Mouse (Mus musculus): Measurements from ENCODE around the gene Oosp3. TPM values are rescaled to one million over a fixed set of nuclear protein-coding genes. Genes with fewer than 3 reads are reported as not detected.
A peak's percentile ranks its signal among the peaks of the same experiment; 100 is the strongest.

Gene Oosp3
- polyA plus RNA-seq (2015; fragmentation: Nextera tagmentation; extraction: Ambion mirVana), result not detected in 2 replicates

DNA sequence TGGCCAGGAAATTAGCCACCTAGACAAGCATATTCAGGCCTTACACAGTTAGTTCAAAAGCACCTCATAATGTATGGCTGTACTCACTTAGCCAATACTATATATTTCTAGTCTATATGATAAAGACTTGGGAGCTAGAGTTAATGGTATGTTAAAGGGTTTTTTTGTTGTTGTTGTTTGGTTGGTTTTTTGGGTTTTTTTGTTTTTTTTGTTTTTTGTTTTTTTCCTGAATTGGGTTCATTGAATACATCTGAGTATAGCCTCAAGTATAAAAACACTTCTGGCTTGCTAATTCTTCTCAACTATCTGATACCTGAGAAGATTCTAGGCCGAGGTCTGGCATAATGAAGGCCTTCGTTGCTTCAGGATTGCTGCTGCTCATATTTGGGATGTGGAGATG, at the start of gene Oosp3:
Gene Oosp3 (plus strand): TSS at position 301 of the 400 bp plus-strand sequence.
- TF ChIP-seq EP300 (IDR thresholded peaks at IDR 0.05), result no peak
- TF ChIP-seq CTCF (IDR thresholded peaks at IDR 0.05), result no peak
- no peak within 1 kb of the TSS for H3K27ac ChIP-seq (ENCODE audit: low read length)
- no peaks in the 10 kb centered on the region for H3K9me3 ChIP-seq (ENCODE audit: low read length)
- 86% methylated on average over 2 of the region's 2 CpGs for WGBS
- no peak within 1 kb of the TSS for H3K4me3 ChIP-seq (ENCODE audit: low read depth, low read length)
- no peaks in the 10 kb centered on the region for H3K36me3 ChIP-seq (ENCODE audit: insufficient read depth, low read length)
- H3K27me3 ChIP-seq (replicated peaks; ENCODE audit: insufficient read depth, low read length), result no peaks in the 10 kb centered on the region
- DNase-seq (ENCODE audit: low spot score), result no peak
- ATAC-seq, result no peak
- no peak within 1 kb of the TSS for H3K9ac ChIP-seq (replicated peaks; ENCODE audit: low read depth)
- H3K4me1 ChIP-seq (ENCODE audit: insufficient read depth, low read depth, low read length), result no peaks in the 10 kb centered on the region
- H3K4me2 ChIP-seq (replicated peaks; ENCODE audit: low read depth, low read length), result no peak within 1 kb of the TSS

- H3K27me3 ChIP-seq (replicated peaks; ENCODE audit: insufficient read depth, low read length), result no peaks in the 10 kb centered on the region
- no peak overlapping the region for H3K9ac ChIP-seq (replicated peaks; ENCODE audit: low read depth)
- H3K36me3 ChIP-seq (ENCODE audit: insufficient read depth, low read length), result no peaks in the 10 kb centered on the region
- ATAC-seq (no peak), DNase-seq (ENCODE audit: low spot score) (no peak)
- no peak overlapping the region for H3K27ac ChIP-seq (ENCODE audit: low read length)
- H3K4me2 ChIP-seq (replicated peaks; ENCODE audit: low read depth, low read length), result no peak overlapping the region
- no peaks in the 10 kb centered on the region for H3K4me1 ChIP-seq (ENCODE audit: insufficient read depth, low read depth, low read length)
- no peak for TF ChIP-seq EP300 (IDR thresholded peaks at IDR 0.05)
- no peak for TF ChIP-seq CTCF (IDR thresholded peaks at IDR 0.05)
- WGBS, result 61% methylated on average over 4 of the region's 4 CpGs
- no peaks in the 10 kb centered on the region for H3K9me3 ChIP-seq (ENCODE audit: low read length)
- H3K4me3 ChIP-seq (ENCODE audit: low read depth, low read length), result no peak overlapping the region
These were observed 47.3 kb upstream of the Oosp3 start for GRCm38 (mm10) chr19:11649564-11649963.

DNA sequence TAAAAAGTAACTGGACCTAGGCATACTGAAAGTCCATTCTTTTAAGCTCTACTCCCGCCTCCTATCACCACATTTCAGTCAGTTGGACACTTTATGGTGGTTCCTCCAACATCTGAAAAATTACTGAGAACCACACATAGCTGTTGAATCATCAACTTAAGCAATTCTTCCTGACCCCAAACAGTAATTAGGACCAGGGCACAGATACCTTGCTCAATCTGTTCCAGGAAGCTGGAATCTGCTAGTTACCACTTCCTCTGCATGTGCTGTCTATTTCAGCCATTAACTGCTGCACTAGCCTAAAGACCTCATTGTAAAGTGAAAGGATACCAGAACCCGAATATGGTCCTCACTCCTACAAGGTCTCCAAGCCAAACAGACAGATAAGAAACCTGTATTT, 37.7 kb upstream of the Oosp3 start:
- no peak for TF ChIP-seq EP300 (IDR thresholded peaks at IDR 0.05)
- TF ChIP-seq CTCF (IDR thresholded peaks at IDR 0.05), result no peak
- WGBS, result 62% methylated on average over 2 of the region's 2 CpGs
- no peak overlapping the region for H3K4me2 ChIP-seq (replicated peaks; ENCODE audit: low read depth, low read length)
- no peaks in the 10 kb centered on the region for H3K27me3 ChIP-seq (replicated peaks; ENCODE audit: insufficient read depth, low read length)
- H3K27ac ChIP-seq (ENCODE audit: low read length), result no peak overlapping the region
- no peak overlapping the region for H3K9ac ChIP-seq (replicated peaks; ENCODE audit: low read depth)
- no peaks in the 10 kb centered on the region for H3K4me1 ChIP-seq (ENCODE audit: insufficient read depth, low read depth, low read length)
- H3K9me3 ChIP-seq (ENCODE audit: low read length), result no peaks in the 10 kb centered on the region
- ATAC-seq, result no peak
- peak; percentile 17 for DNase-seq (ENCODE audit: low spot score)
- no peak overlapping the region for H3K4me3 ChIP-seq (ENCODE audit: low read depth, low read length)
- H3K36me3 ChIP-seq (ENCODE audit: insufficient read depth, low read length), result no peaks in the 10 kb centered on the region

- ATAC-seq (no peak), DNase-seq (ENCODE audit: low spot score) (no peak)
- Histone ChIP-seq H3K4me3 (ENCODE audit: low read depth, low read length) (no peak within 1 kb of the TSS), H3K27ac (ENCODE audit: low read length) (no peak within 1 kb of the TSS), H3K9me3 (ENCODE audit: low read length) (no peaks in the 10 kb centered on the region), H3K27me3 (replicated peaks; ENCODE audit: insufficient read depth, low read length) (no peaks in the 10 kb centered on the region), H3K36me3 (ENCODE audit: insufficient read depth, low read length) (no peaks in the 10 kb centered on the region), H3K9ac (replicated peaks; ENCODE audit: low read depth) (no peak within 1 kb of the TSS), H3K4me1 (ENCODE audit: insufficient read depth, low read depth, low read length) (no peaks in the 10 kb centered on the region), H3K4me2 (replicated peaks; ENCODE audit: low read depth, low read length) (no peak within 1 kb of the TSS)
- no peak for TF ChIP-seq EP300 (IDR thresholded peaks at IDR 0.05)
- no peak for TF ChIP-seq CTCF (IDR thresholded peaks at IDR 0.05)
- WGBS, result 75% methylated on average over 5 of the region's 5 CpGs
These were observed 36.4 kb upstream of the Oosp3 start, which contains the start of gene Oosp2 for GRCm38 (mm10) chr19:11660459-11660858. TSS of gene Oosp2 (minus strand) at chr19:11660559.

- Histone ChIP-seq H3K27me3 (replicated peaks; ENCODE audit: insufficient read depth, low read length) (no peaks in the 10 kb centered on the region), H3K4me1 (ENCODE audit: insufficient read depth, low read depth, low read length) (no peaks in the 10 kb centered on the region), H3K36me3 (ENCODE audit: insufficient read depth, low read length) (no peaks in the 10 kb centered on the region), H3K27ac (ENCODE audit: low read length) (no peak overlapping the region), H3K9me3 (ENCODE audit: low read length) (no peaks in the 10 kb centered on the region), H3K9ac (replicated peaks; ENCODE audit: low read depth) (no peak overlapping the region), H3K4me2 (replicated peaks; ENCODE audit: low read depth, low read length) (no peak overlapping the region), H3K4me3 (ENCODE audit: low read depth, low read length) (no peak overlapping the region)
- TF ChIP-seq CTCF (IDR thresholded peaks at IDR 0.05), result no peak
- no peak for TF ChIP-seq EP300 (IDR thresholded peaks at IDR 0.05)
- DNase-seq (ENCODE audit: low spot score), result no peak
- ATAC-seq, result no peak
These were observed 35.3 kb upstream of the Oosp3 start for GRCm38 (mm10) chr19:11661562-11661961.

DNA sequence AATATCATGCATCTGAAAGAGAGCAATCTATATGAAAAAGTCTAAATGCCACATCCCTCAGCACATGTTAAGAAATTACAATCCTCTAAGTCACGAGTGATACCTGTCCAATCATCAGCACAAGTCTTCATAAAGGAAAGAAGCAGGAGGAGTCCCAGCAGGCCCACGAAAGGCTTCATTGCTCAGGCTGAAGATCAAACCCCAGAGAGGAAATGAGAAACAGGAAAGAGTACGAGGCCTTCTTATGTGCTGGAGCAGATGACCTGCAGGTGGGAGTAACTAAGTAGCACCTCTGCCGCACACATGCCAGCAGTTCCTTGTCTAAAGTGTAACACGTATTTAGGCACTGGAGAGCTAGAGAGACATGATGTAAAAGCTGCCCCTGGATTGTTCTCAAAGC, 6.0 kb upstream of the Oosp3 start, which contains the start of gene Oosp1:
Gene Oosp1 (minus strand): TSS at position 312 of the 400 bp plus-strand sequence.
- WGBS, result 44% methylated on average over 5 of the region's 5 CpGs
- no peak within 1 kb of the TSS for H3K4me2 ChIP-seq (replicated peaks; ENCODE audit: low read depth, low read length)
- no peak within 1 kb of the TSS for H3K9ac ChIP-seq (replicated peaks; ENCODE audit: low read depth)
- DNase-seq (ENCODE audit: low spot score) (no peak), ATAC-seq (no peak)
- no peak within 1 kb of the TSS for H3K4me3 ChIP-seq (ENCODE audit: low read depth, low read length)
- H3K36me3 ChIP-seq (ENCODE audit: insufficient read depth, low read length), result no peaks in the 10 kb centered on the region
- H3K4me1 ChIP-seq (ENCODE audit: insufficient read depth, low read depth, low read length), result no peaks in the 10 kb centered on the region
- no peaks in the 10 kb centered on the region for H3K27me3 ChIP-seq (replicated peaks; ENCODE audit: insufficient read depth, low read length)
- no peak for TF ChIP-seq EP300 (IDR thresholded peaks at IDR 0.05)
- TF ChIP-seq CTCF (IDR thresholded peaks at IDR 0.05), result no peak
- H3K27ac ChIP-seq (ENCODE audit: low read length), result no peak within 1 kb of the TSS
- H3K9me3 ChIP-seq (ENCODE audit: low read length), result no peaks in the 10 kb centered on the region

DNA sequence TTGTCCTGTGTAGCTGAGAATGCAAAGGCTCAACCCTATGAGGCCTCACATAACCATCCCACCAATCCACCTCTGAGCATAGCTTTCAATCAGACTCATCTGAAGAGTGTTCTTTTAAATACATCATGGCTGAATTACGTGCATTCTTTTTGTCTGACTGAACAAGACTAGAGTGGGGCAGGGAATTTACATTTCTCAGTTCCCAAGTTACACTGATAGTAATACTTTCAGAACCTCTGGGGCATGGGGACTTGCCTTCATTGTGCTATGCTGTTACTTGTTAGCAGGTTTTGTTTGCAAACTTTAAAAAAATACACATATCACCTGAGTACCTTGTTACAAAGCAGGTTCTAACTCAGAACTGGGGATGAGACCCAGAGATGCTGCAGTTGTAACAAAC, 5.4 kb upstream of the Oosp3 start:
- Histone ChIP-seq H3K36me3 (ENCODE audit: insufficient read depth, low read length) (no peaks in the 10 kb centered on the region), H3K4me2 (replicated peaks; ENCODE audit: low read depth, low read length) (no peak overlapping the region), H3K4me1 (ENCODE audit: insufficient read depth, low read depth, low read length) (no peaks in the 10 kb centered on the region), H3K9me3 (ENCODE audit: low read length) (no peaks in the 10 kb centered on the region), H3K27me3 (replicated peaks; ENCODE audit: insufficient read depth, low read length) (no peaks in the 10 kb centered on the region), H3K27ac (ENCODE audit: low read length) (no peak overlapping the region), H3K9ac (replicated peaks; ENCODE audit: low read depth) (no peak overlapping the region), H3K4me3 (ENCODE audit: low read depth, low read length) (no peak overlapping the region)
- TF ChIP-seq EP300 (IDR thresholded peaks at IDR 0.05) (no peak), CTCF (IDR thresholded peaks at IDR 0.05) (no peak)
- no peak for ATAC-seq
- DNase-seq (ENCODE audit: low spot score), result no peak
- WGBS, result 21% methylated on average over 1 of the region's 1 CpGs

All from lung, postnatal 0 days (tissue).